Mouse (Mus musculus) heart, postnatal 0 days (tissue): ENCODE measurements around the gene Mtss1l.

ENCODE experiments used
- CTCF ChIP-seq: IDR thresholded peaks from 2 replicates; pipeline ENCODE4 v1.5.1; 2016; ENCODE audit warnings: antibody characterized with exemption, control low read depth, low read depth
- EP300 ChIP-seq: IDR thresholded peaks from 2 replicates; pipeline ENCODE4 v1.6.1; 2016; ENCODE audit warnings: antibody characterized with exemption, low read depth

DNA sequence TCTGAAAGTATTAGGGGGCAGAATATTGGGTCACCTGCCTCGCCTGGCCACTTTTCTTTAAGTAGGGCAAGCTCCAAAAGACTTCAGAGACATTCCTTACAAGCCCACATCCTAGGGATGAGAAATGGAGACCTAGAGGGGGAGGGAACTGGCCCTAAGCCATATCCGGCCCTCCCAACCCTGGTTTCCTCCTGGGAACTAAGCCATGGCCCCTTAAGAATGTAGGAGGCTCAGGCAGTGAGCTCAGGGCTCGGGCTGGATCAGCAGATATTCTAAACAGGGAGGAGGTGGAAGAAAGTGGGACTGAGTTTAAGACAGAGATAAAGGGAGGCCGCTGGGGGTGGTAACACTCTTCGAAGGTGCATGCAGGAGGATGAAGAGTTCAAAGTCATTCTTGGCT is 39.9 kb downstream of the Mtss1l start:
- no peak for TF ChIP-seq CTCF
- TF ChIP-seq EP300: no peak
